Mouse (Mus musculus): Measurements from ENCODE around the gene Lair1. TPM values are rescaled to one million over a fixed set of nuclear protein-coding genes. Genes with fewer than 3 reads are reported as not detected.

Lair1 gene
- polyA plus RNA-seq, 1 experiment from 2014 or later, result 2.2 TPM

DNA sequence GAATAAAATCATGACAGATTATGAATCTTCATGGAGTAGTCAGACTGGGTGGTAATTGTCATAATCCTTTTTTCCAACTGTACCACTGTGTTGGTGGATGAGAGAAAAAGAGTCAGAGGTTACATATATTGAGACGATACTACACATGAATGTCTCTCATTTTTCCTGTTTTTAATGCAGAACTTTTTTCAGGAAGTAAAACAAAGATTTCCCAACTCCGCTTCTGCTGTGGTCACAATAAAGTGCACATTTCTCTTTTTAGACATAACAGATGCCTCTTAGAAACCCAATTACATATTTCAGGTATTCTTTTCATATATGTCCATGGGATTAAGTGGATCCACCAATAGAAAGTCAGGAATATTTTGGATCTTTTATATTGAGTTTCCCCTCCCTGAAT is 101.0 kb downstream of the Lair1 start:
- 68% methylated on average over 2 of the region's 2 CpGs for WGBS (ENCODE audit: insufficient replicate concordance)
- ATAC-seq (ENCODE audit: insufficient read depth), result no peak

GRCm38 (mm10) chr7:3957387-3957786 is 105.6 kb downstream of the Lair1 start:
- WGBS (ENCODE audit: insufficient replicate concordance), result 68% methylated on average over 3 of the region's 3 CpGs

More for the DNA sequence above, 101.0 kb downstream of the Lair1 start:
- no peak overlapping the region for H3K4me2 ChIP-seq
- H3K27me3 ChIP-seq, result no peaks in the 10 kb centered on the region
- H3K27ac ChIP-seq (replicated peaks), result no peak overlapping the region
- no peak overlapping the region for H3K9ac ChIP-seq
- H3K4me1 ChIP-seq (replicated peaks), result no peaks in the 10 kb centered on the region
- no peaks in the 10 kb centered on the region for H3K9me3 ChIP-seq (replicated peaks)
- H3K36me3 ChIP-seq (replicated peaks), result no peaks in the 10 kb centered on the region
- H3K4me3 ChIP-seq (replicated peaks), result no peak overlapping the region

More at GRCm38 (mm10) chr7:3957387-3957786, 105.6 kb downstream of the Lair1 start:
- Histone ChIP-seq H3K4me3 (replicated peaks) (no peak overlapping the region), H3K27me3 (no peaks in the 10 kb centered on the region), H3K27ac (replicated peaks) (no peak overlapping the region), H3K9me3 (replicated peaks) (no peaks in the 10 kb centered on the region), H3K4me1 (replicated peaks) (no peaks in the 10 kb centered on the region), H3K9ac (no peak overlapping the region), H3K4me2 (no peak overlapping the region), H3K36me3 (replicated peaks) (no peaks in the 10 kb centered on the region)
- no peak for ATAC-seq (ENCODE audit: insufficient read depth)

Other genes starting within 250 kb of the Lair1 start
- gene Gm15448, start 237.5 kb downstream of the Lair1 start, polyA plus RNA-seq (2015; fragmentation: Nextera tagmentation; extraction: Ambion mirVana), result 0.12 TPM in 1 of 2 replicates, not detected in the other
- 2.0 and 2.1 TPM in 2 replicates for gene Pira2, start 218.2 kb downstream of the Lair1 start, polyA plus RNA-seq (2015; fragmentation: Nextera tagmentation; extraction: Ambion mirVana)
- gene Gm14548, start 165.1 kb downstream of the Lair1 start, polyA plus RNA-seq (2015; fragmentation: Nextera tagmentation; extraction: Ambion mirVana), result 1.1 and 1.6 TPM in 2 replicates
- 0.97 and 1.3 TPM in 2 replicates for gene Lilra6, start 147.7 kb downstream of the Lair1 start, polyA plus RNA-seq (2015; fragmentation: Nextera tagmentation; extraction: Ambion mirVana)
- 0.38 and 0.39 TPM in 2 replicates for gene Ttyh1, start 56.2 kb upstream of the Lair1 start, polyA plus RNA-seq (2015; fragmentation: Nextera tagmentation; extraction: Ambion mirVana)
- gene Leng8, start 73.8 kb upstream of the Lair1 start, polyA plus RNA-seq (2015; fragmentation: Nextera tagmentation; extraction: Ambion mirVana), result 20.1 and 25.2 TPM in 2 replicates
- gene Leng9, start 87.2 kb upstream of the Lair1 start, polyA plus RNA-seq (2015; fragmentation: Nextera tagmentation; extraction: Ambion mirVana), result 0.98 TPM in 2 replicates
- 6.1 and 6.3 TPM in 2 replicates for gene Cdc42ep5, start 101.7 kb upstream of the Lair1 start, polyA plus RNA-seq (2015; fragmentation: Nextera tagmentation; extraction: Ambion mirVana)
- gene Lilra5, start 174.6 kb upstream of the Lair1 start, polyA plus RNA-seq (2015; fragmentation: Nextera tagmentation; extraction: Ambion mirVana), result 0.62 and 0.76 TPM in 2 replicates